Mouse (Mus musculus) neural tube, embryonic 15.5 days (tissue): Measurements from ENCODE around the gene Evl. TPM values are rescaled to one million over a fixed set of nuclear protein-coding genes. Genes with fewer than 3 reads are reported as not detected.
"Not testable (repeated sequence)": the region's sequence is repeated elsewhere in the genome, so short reads cannot be mapped to it uniquely, and the experiment has no call there.

Source experiments
- ATAC-seq: fragments of 200-750 bp; cut with Nextera tagmentation; 2 replicates; pipeline ENCODE4 v1.8.0; 2017; ENCODE audit warnings: mild to moderate bottlenecking, moderate TSS enrichment, moderate library complexity; ENCODE audit not compliant: low FRiP score
- H3K27ac ChIP-seq: fragments of 300-500 bp; sonication (generic); replicated peaks from 2 replicates; pipeline ENCODE4 v1.5.1; 2015; ENCODE audit warnings: mild to moderate bottlenecking, inconsistent platforms
- H3K27me3 ChIP-seq: fragments of 300-500 bp; sonication (generic); replicated peaks from 2 replicates; pipeline ENCODE4 v1.6.1; 2015; ENCODE audit warnings: inconsistent platforms
- H3K36me3 ChIP-seq: fragments of 300-500 bp; sonication (generic); 2 replicates; pipeline ENCODE4 v1.6.1; 2015; ENCODE audit warnings: inconsistent platforms
- H3K4me1 ChIP-seq: fragments of 300-500 bp; sonication (generic); 2 replicates; pipeline ENCODE4 v1.6.1; 2015; ENCODE audit warnings: inconsistent platforms
- H3K4me2 ChIP-seq: fragments of 300-500 bp; sonication (generic); 2 replicates; pipeline ENCODE4 v1.6.1; 2015; ENCODE audit warnings: inconsistent platforms, mild to moderate bottlenecking, moderate library complexity
- H3K4me3 ChIP-seq: fragments of 300-500 bp; sonication (generic); replicated peaks from 2 replicates; pipeline ENCODE4 v1.5.1; 2015; ENCODE audit warnings: mild to moderate bottlenecking, inconsistent platforms
- H3K9ac ChIP-seq: fragments of 300-500 bp; sonication (generic); replicated peaks from 2 replicates; pipeline ENCODE4 v1.6.1; 2015; ENCODE audit warnings: mild to moderate bottlenecking, inconsistent platforms
- H3K9me3 ChIP-seq: fragments of 300-500 bp; sonication (generic); replicated peaks from 2 replicates; pipeline ENCODE4 v1.6.1; 2016; ENCODE audit warnings: inconsistent platforms
- WGBS: fragments of 180-500 bp; shearing (Covaris S2); methylation state at CpG from one replicate; pipeline ENCODE4 v1.1.7; 2015; ENCODE audit warnings: mixed read lengths; 5-methylcytosine and 5-hydroxymethylcytosine counted together
- polyA plus RNA-seq: library from polyadenylated mRNA; unstranded; fragments of >200 nt; fragmentation: Nextera tagmentation; extraction: Ambion mirVana; gene quantifications from 2 replicates; pipeline ENCODE4 v1.2.1, GENCODE M21; 2015

Gene Evl
- polyA plus RNA-seq, 1 experiment from 2014 or later = 226 TPM

DNA sequence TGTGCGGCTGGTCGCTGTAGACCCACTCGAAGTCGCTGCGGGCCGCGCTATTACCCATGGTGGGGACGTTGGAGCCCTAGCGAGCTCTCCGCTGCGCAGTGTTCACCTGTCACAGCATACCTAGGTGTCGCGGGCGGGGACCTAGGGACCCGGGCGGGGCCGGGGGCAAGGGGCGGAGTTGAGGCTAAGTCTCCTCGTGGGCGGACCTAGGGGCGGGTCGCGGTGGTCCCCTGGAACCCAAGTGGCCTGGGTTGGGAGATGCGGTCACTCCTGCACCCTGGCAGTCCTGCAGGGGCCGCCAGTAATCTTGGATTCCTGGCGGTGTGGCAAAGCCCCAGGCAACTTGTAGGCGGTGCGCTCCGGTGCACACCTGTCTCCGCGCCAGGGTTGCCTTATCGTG, 147.7 kb downstream of the Evl start, which contains the start of gene Degs2:
Gene Degs2 (minus strand): TSS at position 131 of the 400 bp plus-strand sequence.
- Histone ChIP-seq H3K27ac (no peak within 1 kb of the TSS), H3K27me3 (peaks cover 41% of the 10 kb centered on the region), H3K4me3 (peak within 1 kb of the TSS; percentile 35), H3K4me2 (peak within 1 kb of the TSS; percentile 61), H3K36me3 (no peaks in the 10 kb centered on the region), H3K9me3 (no peaks in the 10 kb centered on the region), H3K9ac (no peak within 1 kb of the TSS; the same call in 1 of the 2 replicates), H3K4me1 (peaks cover 11% of the 10 kb centered on the region)
- 2% methylated on average over 32 of the region's 32 CpGs for WGBS
- ATAC-seq = no peak

GRCm38 (mm10) chr12:108705486-108705885, 151.0 kb downstream of the Evl start:
- 84% methylated on average over 6 of the region's 6 CpGs for WGBS
- no peak overlapping the region for H3K27ac ChIP-seq
- no peak overlapping the region for H3K4me2 ChIP-seq
- ATAC-seq = no peak
- no peak overlapping the region for H3K4me3 ChIP-seq
- no peaks in the 10 kb centered on the region for H3K36me3 ChIP-seq
- peaks cover 11% of the 10 kb centered on the region for H3K4me1 ChIP-seq
- peaks cover 37% of the 10 kb centered on the region for H3K27me3 ChIP-seq
- no peak overlapping the region for H3K9ac ChIP-seq
- H3K9me3 ChIP-seq = no peaks in the 10 kb centered on the region

DNA sequence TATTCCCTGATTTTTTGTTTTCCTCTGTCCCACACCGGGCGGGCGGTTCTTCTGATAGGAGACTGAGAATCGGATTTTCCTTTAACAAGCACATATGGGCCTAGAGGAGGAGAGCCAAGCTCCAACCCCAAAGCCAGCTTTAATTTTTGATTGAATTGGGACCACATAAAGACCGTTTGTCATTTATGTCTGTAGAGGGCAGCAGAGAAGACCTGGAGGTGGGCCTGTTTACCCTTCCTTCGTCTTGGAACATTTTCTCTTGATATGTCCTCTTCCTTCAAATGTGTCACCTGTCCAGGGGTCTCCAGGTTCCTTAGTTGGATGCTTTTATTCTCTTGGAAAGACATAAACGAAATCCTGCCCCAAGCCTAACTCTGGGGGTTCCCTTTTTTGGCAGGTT, 151.6 kb downstream of the Evl start:
- Histone ChIP-seq H3K4me1 (peaks cover 11% of the 10 kb centered on the region), H3K36me3 (no peaks in the 10 kb centered on the region), H3K27me3 (peaks cover 30% of the 10 kb centered on the region), H3K27ac (no peak overlapping the region), H3K9me3 (no peaks in the 10 kb centered on the region), H3K4me2 (no peak overlapping the region), H3K9ac (no peak overlapping the region), H3K4me3 (no peak overlapping the region)
- WGBS = 50% methylated on average over 7 of the region's 7 CpGs
- ATAC-seq = no peak

DNA sequence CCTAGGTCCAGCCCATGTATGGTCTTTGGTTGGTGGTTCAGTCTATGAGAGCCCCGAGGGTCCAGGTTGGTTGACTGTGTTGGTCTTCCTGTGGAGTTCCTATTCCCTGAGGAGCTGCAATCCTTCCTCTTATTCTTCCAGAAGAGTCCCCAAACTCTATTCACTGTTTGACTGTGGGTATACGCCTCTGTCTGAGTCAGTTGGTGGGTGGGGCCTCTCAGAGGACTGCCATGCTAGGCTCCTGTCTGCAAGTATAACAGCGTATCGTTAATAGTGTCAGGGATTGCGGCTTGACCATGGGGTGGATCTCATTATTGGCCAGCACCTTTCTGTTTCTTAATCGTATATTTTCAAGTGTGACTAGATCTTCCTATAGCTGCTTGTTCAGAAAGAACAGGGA, 154.9 kb downstream of the Evl start:
- 88% methylated on average over 6 of the region's 6 CpGs for WGBS
- no peak overlapping the region for H3K4me2 ChIP-seq
- no peaks in the 10 kb centered on the region for H3K4me1 ChIP-seq
- no peak overlapping the region for H3K27ac ChIP-seq
- H3K4me3 ChIP-seq = no peak overlapping the region
- no peaks in the 10 kb centered on the region for H3K36me3 ChIP-seq
- H3K9me3 ChIP-seq = no peaks in the 10 kb centered on the region
- no peak overlapping the region for H3K9ac ChIP-seq
- ATAC-seq = no peak
- 0 out of 2 replicates have a peak, but pooled peaks cover 3% of the 10 kb centered on the region for H3K27me3 ChIP-seq

- Histone ChIP-seq H3K4me3 (no peak overlapping the region), H3K4me1 (no peaks in the 10 kb centered on the region), H3K9ac (no peak overlapping the region), H3K36me3 (no peaks in the 10 kb centered on the region), H3K27me3 (0 out of 2 replicates have a peak, but pooled peaks cover 3% of the 10 kb centered on the region), H3K9me3 (no peaks in the 10 kb centered on the region), H3K4me2 (no peak overlapping the region), H3K27ac (no peak overlapping the region)
- WGBS = 84% methylated on average over 6 of the region's 6 CpGs
- no peak for ATAC-seq
Measured at GRCm38 (mm10) chr12:108709964-108710765, 155.6 kb downstream of the Evl start.

GRCm38 (mm10) chr12:108710861-108711615, 156.5 kb downstream of the Evl start:
- 81% methylated on average over 9 of the region's 9 CpGs for WGBS

GRCm38 (mm10) chr12:108712481-108712880, 158.0 kb downstream of the Evl start:
- Histone ChIP-seq H3K4me3 (no peak overlapping the region), H3K36me3 (no peaks in the 10 kb centered on the region), H3K27me3 (no peaks in the 10 kb centered on the region), H3K9ac (no peak overlapping the region), H3K27ac (no peak overlapping the region), H3K4me2 (no peak overlapping the region), H3K4me1 (no peaks in the 10 kb centered on the region), H3K9me3 (no peaks in the 10 kb centered on the region)
- 86% methylated on average over 4 of the region's 4 CpGs for WGBS
- no peak for ATAC-seq

More at GRCm38 (mm10) chr12:108710861-108711615, 156.5 kb downstream of the Evl start:
- H3K4me3 ChIP-seq = no peak overlapping the region
- ATAC-seq = no peak
- H3K36me3 ChIP-seq = no peaks in the 10 kb centered on the region
- no peak overlapping the region for H3K9ac ChIP-seq
- H3K27ac ChIP-seq = no peak overlapping the region
- no peaks in the 10 kb centered on the region for H3K27me3 ChIP-seq
- H3K4me2 ChIP-seq = no peak overlapping the region
- H3K4me1 ChIP-seq = no peaks in the 10 kb centered on the region
- H3K9me3 ChIP-seq = no peaks in the 10 kb centered on the region

GRCm38 (mm10) chr12:108713972-108714371, 159.5 kb downstream of the Evl start:
- H3K9me3 ChIP-seq, H3K4me2 ChIP-seq, ATAC-seq, H3K27ac ChIP-seq, H3K27me3 ChIP-seq, H3K36me3 ChIP-seq, H3K4me3 ChIP-seq, H3K4me1 ChIP-seq, H3K9ac ChIP-seq: not testable (repeated sequence)
- 96% methylated on average over 14 of the region's 14 CpGs for WGBS

DNA sequence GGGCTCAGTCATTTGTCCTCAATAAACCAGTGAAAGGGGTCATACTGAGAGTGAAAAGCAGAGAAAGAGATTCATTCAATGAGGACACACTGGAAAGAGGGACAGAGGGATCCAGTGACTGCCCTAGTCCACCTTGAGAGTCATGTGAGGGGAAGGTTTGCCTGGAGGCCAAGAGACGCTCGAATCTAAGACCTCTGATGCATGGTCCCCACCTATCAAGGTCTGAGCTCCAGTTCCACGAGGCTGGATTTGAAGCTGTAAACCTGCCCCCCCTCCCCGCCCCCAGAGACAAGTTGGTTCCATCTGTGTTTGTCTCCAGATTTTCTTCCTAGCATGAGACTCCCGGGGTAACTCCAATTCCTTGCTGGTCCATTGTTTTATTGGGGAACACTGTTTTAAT, 161.3 kb downstream of the Evl start:
- ATAC-seq = no peak
- no peaks in the 10 kb centered on the region for H3K9me3 ChIP-seq
- H3K9ac ChIP-seq = no peak overlapping the region
- no peaks in the 10 kb centered on the region for H3K4me1 ChIP-seq
- no peak overlapping the region for H3K4me2 ChIP-seq
- H3K27me3 ChIP-seq = no peaks in the 10 kb centered on the region
- H3K4me3 ChIP-seq = no peak overlapping the region
- no peak overlapping the region for H3K27ac ChIP-seq
- H3K36me3 ChIP-seq = no peaks in the 10 kb centered on the region
- 88% methylated on average over 5 of the region's 5 CpGs for WGBS

DNA sequence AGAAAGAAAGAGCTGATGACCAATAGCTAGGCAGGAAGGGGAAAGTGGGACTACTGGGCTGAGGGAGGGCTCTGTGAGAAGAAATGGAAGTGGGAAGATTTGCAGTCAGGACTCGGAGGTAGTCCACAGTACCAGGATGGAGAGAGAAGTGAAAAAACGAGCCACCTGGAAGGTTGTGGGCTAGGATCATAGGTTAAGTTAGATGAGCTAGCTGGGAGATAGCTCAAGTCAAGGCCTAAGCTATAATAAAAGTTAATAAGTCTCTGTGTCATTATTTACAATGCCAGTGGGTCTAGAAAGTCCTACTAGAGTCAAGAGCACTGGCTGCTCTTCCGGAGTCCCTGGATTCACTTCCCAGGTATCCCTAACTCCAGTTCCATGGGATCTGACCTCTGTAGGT, 164.0 kb downstream of the Evl start:
- Histone ChIP-seq H3K4me2 (no peak overlapping the region), H3K9me3 (no peaks in the 10 kb centered on the region), H3K27me3 (no peaks in the 10 kb centered on the region), H3K4me3 (no peak overlapping the region), H3K4me1 (no peaks in the 10 kb centered on the region), H3K27ac (no peak overlapping the region), H3K9ac (no peak overlapping the region), H3K36me3 (no peaks in the 10 kb centered on the region)
- ATAC-seq = no peak
- 91% methylated on average over 3 of the region's 3 CpGs for WGBS

DNA sequence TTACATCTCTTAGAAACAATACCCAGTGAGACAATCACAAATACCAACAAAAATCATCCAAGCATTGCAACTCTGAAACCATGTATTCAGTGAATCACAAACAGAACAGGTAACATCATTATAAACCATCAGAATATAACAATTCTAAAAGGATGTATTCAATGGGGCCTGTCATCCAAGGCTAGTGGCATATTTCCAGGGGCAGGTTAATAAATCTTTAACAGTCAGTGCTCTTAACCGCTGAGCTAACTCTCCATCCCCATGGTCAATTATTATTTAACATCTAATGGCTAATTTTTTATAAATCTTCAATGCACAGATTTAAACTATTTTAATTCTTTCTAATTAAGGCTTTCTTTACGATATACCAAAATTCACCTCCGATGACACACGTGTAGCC, 167.9 kb downstream of the Evl start:
- WGBS = 94% methylated on average over 4 of the region's 4 CpGs
- no peaks in the 10 kb centered on the region for H3K9me3 ChIP-seq
- H3K4me1 ChIP-seq = no peaks in the 10 kb centered on the region
- no peak overlapping the region for H3K4me3 ChIP-seq
- no peak overlapping the region for H3K4me2 ChIP-seq
- H3K9ac ChIP-seq = no peak overlapping the region
- H3K36me3 ChIP-seq = no peaks in the 10 kb centered on the region
- no peaks in the 10 kb centered on the region for H3K27me3 ChIP-seq
- H3K27ac ChIP-seq = no peak overlapping the region
- ATAC-seq = no peak

GRCm38 (mm10) chr12:108723841-108724240, 169.3 kb downstream of the Evl start:
- H3K27me3 ChIP-seq = no peaks in the 10 kb centered on the region
- no peak for ATAC-seq
- H3K9me3 ChIP-seq = no peaks in the 10 kb centered on the region
- no peaks in the 10 kb centered on the region for H3K4me1 ChIP-seq
- no peak overlapping the region for H3K9ac ChIP-seq
- no peak overlapping the region for H3K27ac ChIP-seq
- no peak overlapping the region for H3K4me3 ChIP-seq
- no peaks in the 10 kb centered on the region for H3K36me3 ChIP-seq
- no peak overlapping the region for H3K4me2 ChIP-seq
- 90% methylated on average over 3 of the region's 3 CpGs for whole genome bisulfite sequencing
